Mouse (Mus musculus) left cerebral cortex, adult 2 months (tissue): Measurements from ENCODE around the gene Med13l. TPM values are rescaled to one million over a fixed set of nuclear protein-coding genes. Genes with fewer than 3 reads are reported as not detected.
A peak's percentile ranks its signal among the peaks of the same experiment; 100 is the strongest.

ENCODE experiments used
- DNase-seq, 2 experiments: peaks; one replicate each; pipeline ENCODE4 v3.0.0; 2021 to 2022; ENCODE audit warnings: low spot score in 2 of 2, mixed read lengths in 1 of 2; ENCODE audit errors: extremely low spot score in 1 of 2
- H3K27ac ChIP-seq: fragments of 200-600 bp; 2 replicates; pipeline ENCODE4 v1.8.1; 2022
- H3K4me3 ChIP-seq: fragments of 200-600 bp; 2 replicates; pipeline ENCODE4 v1.8.1; 2022
- CTCF ChIP-seq: fragments of 200-600 bp; IDR thresholded peaks from 2 replicates; pipeline ENCODE4 v1.8.1; 2022; ENCODE audit warnings: antibody characterized with exemption, mild to moderate bottlenecking, moderate library complexity
- intact Hi-C: fragments of 180-260 bp; cut with DNase I; formaldehyde crosslinking; loops from one replicate; pipeline ENCODE4 v1.15.1; 2025
- total RNA-seq, 2 experiments: library from RNA; stranded (reverse); gene quantifications; 2 replicates each; pipeline ENCODE4 v1.2.3; 2021

Gene Med13l
- total RNA-seq, 2 experiments from 2014 or later: 118 to 123 TPM

GRCm38 (mm10) chr5:118693996-118694395, 133.5 kb downstream of the Med13l start:
- TF ChIP-seq CTCF: no peak
- H3K4me3 ChIP-seq: no peak overlapping the region
- H3K27ac ChIP-seq: no peak overlapping the region
- no peak for DNase-seq
- intact Hi-C loops: no loop called here

GRCm38 (mm10) chr5:118697073-118697472, 136.6 kb downstream of the Med13l start:
- H3K27ac ChIP-seq: no peak overlapping the region
- no peak overlapping the region for H3K4me3 ChIP-seq
- intact Hi-C loops: no loop called here
- no peak for DNase-seq
- TF ChIP-seq CTCF: no peak

- no peak for DNase-seq
- intact Hi-C loops: no loop called here
- Histone ChIP-seq H3K4me3 (no peak overlapping the region), H3K27ac (no peak overlapping the region)
- TF ChIP-seq CTCF: no peak
These were observed 140.5 kb downstream of the Med13l start for GRCm38 (mm10) chr5:118700978-118701377.

- Histone ChIP-seq H3K27ac (no peak overlapping the region), H3K4me3 (no peak overlapping the region)
- no peak for TF ChIP-seq CTCF
- intact Hi-C loops: no loop called here
- no peak for DNase-seq
These were observed 142.2 kb downstream of the Med13l start for GRCm38 (mm10) chr5:118702674-118703073.

GRCm38 (mm10) chr5:118704148-118704547, 143.7 kb downstream of the Med13l start:
- Histone ChIP-seq H3K4me3 (no peak overlapping the region), H3K27ac (no peak overlapping the region)
- TF ChIP-seq CTCF: peak; percentile 65
- DNase-seq: no peak
- intact Hi-C loops: no loop called here

GRCm38 (mm10) chr5:118704960-118705359, 144.5 kb downstream of the Med13l start:
- TF ChIP-seq CTCF: no peak
- intact Hi-C loops: loop anchor here (5.0 kb wide), 1 partner anchor 93 kb away; no protein-coding TSS in a partner anchor
- H3K4me3 ChIP-seq: no peak overlapping the region
- H3K27ac ChIP-seq: no peak overlapping the region
- DNase-seq: no peak

- Histone ChIP-seq H3K27ac (no peak overlapping the region), H3K4me3 (no peak overlapping the region)
- DNase-seq: no peak
- intact Hi-C loops: loop anchor here (5.0 kb wide), 1 partner anchor 94 kb away; no protein-coding TSS in a partner anchor
- no peak for TF ChIP-seq CTCF
These were observed 145.5 kb downstream of the Med13l start for GRCm38 (mm10) chr5:118706009-118706408.

- TF ChIP-seq CTCF: no peak
- H3K4me3 ChIP-seq: no peak overlapping the region
- intact Hi-C loops: loop anchor here (5.0 kb wide), 1 partner anchor 94 kb away; no protein-coding TSS in a partner anchor
- no peak for DNase-seq
- H3K27ac ChIP-seq: no peak overlapping the region
These were observed 145.9 kb downstream of the Med13l start for GRCm38 (mm10) chr5:118706414-118706813.

- H3K4me3 ChIP-seq: no peak overlapping the region
- DNase-seq: no peak
- intact Hi-C loops: loop anchor here (5.0 kb wide), 1 partner anchor 95 kb away; no protein-coding TSS in a partner anchor
These were observed 147.0 kb downstream of the Med13l start for GRCm38 (mm10) chr5:118707501-118707900.

GRCm38 (mm10) chr5:118708215-118708949, 147.9 kb downstream of the Med13l start:
- DNase-seq: peak; percentile 65 to 67
- Histone ChIP-seq H3K4me3 (no peak overlapping the region), H3K27ac (no peak overlapping the region)
- TF ChIP-seq CTCF: peak; percentile 82
- intact Hi-C loops: loop anchor here (1.0 to 5.0 kb wide), 2 partner anchors 96 to 114 kb away; no protein-coding TSS in a partner anchor

More at GRCm38 (mm10) chr5:118707501-118707900, 147.0 kb downstream of the Med13l start:
- TF ChIP-seq CTCF: no peak
- no peak overlapping the region for H3K27ac ChIP-seq

- Histone ChIP-seq H3K27ac (no peak overlapping the region), H3K4me3 (no peak overlapping the region)
- no peak for TF ChIP-seq CTCF
- DNase-seq: no peak
- intact Hi-C loops: loop anchor here (5.0 kb wide), 1 partner anchor 98 kb away; no protein-coding TSS in a partner anchor
These were observed 149.4 kb downstream of the Med13l start for GRCm38 (mm10) chr5:118709847-118710251.

- Histone ChIP-seq H3K4me3 (no peak overlapping the region), H3K27ac (no peak overlapping the region; the same call in 1 of the 2 replicates)
- no peak for DNase-seq
- intact Hi-C loops: no loop called here
- no peak for TF ChIP-seq CTCF
These were observed 155.0 kb downstream of the Med13l start for GRCm38 (mm10) chr5:118715518-118715917.
